Mouse (Mus musculus) lung, embryonic 16.5 days (tissue): ENCODE data around the gene Hist1h2bh. TPM values are rescaled to one million over a fixed set of nuclear protein-coding genes. Genes with fewer than 3 reads are reported as not detected.
"Not testable (repeated sequence)": the region's sequence is repeated elsewhere in the genome, so short reads cannot be mapped to it uniquely, and the experiment has no call there.

Experiments
- ATAC-seq: fragments of 200-750 bp; cut with Nextera tagmentation; 2 replicates; pipeline ENCODE4 v1.8.0; 2017; ENCODE audit warnings: low read depth, mild to moderate bottlenecking, moderate library complexity
- H3K27ac ChIP-seq: fragments of 300-500 bp; sonication (generic); 2 replicates; pipeline ENCODE4 v1.5.1; 2014; ENCODE audit warnings: mild to moderate bottlenecking, control low read depth, low read length
- H3K27me3 ChIP-seq: fragments of 300-500 bp; sonication (generic); 2 replicates; pipeline ENCODE4 v1.6.1; 2014; ENCODE audit warnings: low read depth, low read length, mixed read lengths; ENCODE audit not compliant: control insufficient read depth, insufficient read depth
- H3K36me3 ChIP-seq: fragments of 300-500 bp; sonication (generic); 2 replicates; pipeline ENCODE4 v1.6.1; 2014; ENCODE audit warnings: low read length; ENCODE audit not compliant: control insufficient read depth, insufficient read depth
- H3K4me1 ChIP-seq: fragments of 300-500 bp; sonication (generic); replicated peaks from 2 replicates; pipeline ENCODE4 v1.6.1; 2014; ENCODE audit warnings: low read length, mixed read lengths; ENCODE audit not compliant: control insufficient read depth, insufficient read depth
- H3K4me2 ChIP-seq: fragments of 300-500 bp; sonication (generic); 2 replicates; pipeline ENCODE4 v1.6.1; 2014; ENCODE audit warnings: low read depth, low read length, control low read depth
- H3K4me3 ChIP-seq: fragments of 300-500 bp; sonication (generic); 2 replicates; pipeline ENCODE4 v1.5.1; 2014; ENCODE audit warnings: mild to moderate bottlenecking, low read length, control low read depth
- H3K9ac ChIP-seq: fragments of 300-500 bp; sonication (generic); 2 replicates; pipeline ENCODE4 v1.6.1; 2014; ENCODE audit warnings: low read length, control low read depth
- H3K9me3 ChIP-seq: fragments of 300-500 bp; sonication (generic); 2 replicates; pipeline ENCODE4 v1.6.1; 2016; ENCODE audit warnings: low read length; ENCODE audit not compliant: control insufficient read depth
- WGBS: fragments of 180-500 bp; shearing (Covaris S2); extraction: QIAGEN DNeasy Blood & Tissue Kit; methylation state at CpG from one replicate; pipeline ENCODE4 v1.1.7; 2014; 5-methylcytosine and 5-hydroxymethylcytosine counted together
- polyA plus RNA-seq: library from polyadenylated mRNA; unstranded; fragments of >200 nt; fragmentation: Nextera tagmentation; extraction: Ambion mirVana; gene quantifications from 2 replicates; pipeline ENCODE4 v1.2.1, GENCODE M21; 2015

The Hist1h2bh gene
- polyA plus RNA-seq, 1 experiment from 2014 or later: 1.3 TPM

GRCm38 (mm10) chr13:23564482-23564881, 21.3 kb upstream of the Hist1h2bh start:
- no peaks in the 10 kb centered on the region for H3K27me3 ChIP-seq

GRCm38 (mm10) chr13:23562699-23563462, 19.7 kb upstream of the Hist1h2bh start:
- WGBS: 2% methylated on average over 18 of the region's 18 CpGs
- peak overlapping the region; percentile 63 for H3K9ac ChIP-seq
- H3K4me1 ChIP-seq: no peaks in the 10 kb centered on the region
- no peaks in the 10 kb centered on the region for H3K27me3 ChIP-seq
- H3K9me3 ChIP-seq: no peaks in the 10 kb centered on the region
- peak overlapping the region; percentile 99 for H3K27ac ChIP-seq
- H3K36me3 ChIP-seq: no peaks in the 10 kb centered on the region
- peak; percentile 69 for ATAC-seq
- peak overlapping the region; percentile 49 for H3K4me3 ChIP-seq
- H3K4me2 ChIP-seq: peak overlapping the region; percentile 61

More at GRCm38 (mm10) chr13:23564482-23564881, 21.3 kb upstream of the Hist1h2bh start:
- no peak overlapping the region for H3K4me2 ChIP-seq
- H3K27ac ChIP-seq: no peak overlapping the region
- H3K9me3 ChIP-seq: no peaks in the 10 kb centered on the region
- H3K4me1 ChIP-seq: no peaks in the 10 kb centered on the region
- ATAC-seq: no peak
- 65% methylated on average over 2 of the region's 2 CpGs for WGBS
- H3K4me3 ChIP-seq: no peak overlapping the region
- H3K36me3 ChIP-seq: no peaks in the 10 kb centered on the region
- H3K9ac ChIP-seq: no peak overlapping the region

DNA sequence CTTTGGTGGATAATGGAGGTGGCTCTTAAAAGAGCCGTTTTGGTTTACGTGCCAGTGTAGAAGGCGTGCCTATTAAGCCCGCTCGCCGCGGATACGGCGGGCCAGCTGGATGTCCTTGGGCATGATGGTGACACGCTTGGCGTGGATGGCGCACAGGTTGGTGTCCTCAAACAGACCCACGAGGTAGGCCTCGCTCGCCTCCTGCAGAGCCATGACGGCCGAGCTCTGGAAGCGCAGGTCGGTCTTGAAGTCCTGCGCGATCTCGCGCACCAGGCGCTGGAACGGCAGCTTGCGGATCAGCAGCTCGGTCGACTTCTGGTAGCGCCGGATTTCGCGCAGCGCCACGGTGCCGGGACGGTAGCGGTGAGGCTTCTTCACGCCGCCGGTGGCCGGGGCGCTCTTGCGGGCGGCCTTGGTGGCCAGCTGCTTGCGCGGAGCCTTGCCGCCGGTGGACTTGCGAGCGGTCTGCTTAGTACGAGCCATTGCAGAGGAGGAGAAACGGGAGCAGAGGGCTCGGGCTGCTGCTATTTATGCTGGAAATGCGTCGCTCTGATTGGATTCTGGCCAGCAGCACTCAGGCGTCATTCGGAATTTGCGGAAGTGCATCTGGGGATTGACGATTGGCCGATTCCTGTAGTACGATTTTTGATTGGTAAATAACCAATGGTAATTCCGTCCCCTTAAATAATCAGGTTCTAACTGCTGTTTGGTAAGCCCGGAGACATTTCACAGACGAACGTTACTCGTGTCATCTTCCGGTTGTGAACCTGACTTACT, 18.9 kb upstream of the Hist1h2bh start, which contains the start of gene Hist1h3e:
Gene Hist1h3e (minus strand): TSS at position 487 of the 777 bp plus-strand sequence.
- ATAC-seq: peak; percentile 92
- H3K27me3 ChIP-seq, H3K36me3 ChIP-seq, H3K9me3 ChIP-seq, H3K4me1 ChIP-seq: not testable (repeated sequence)
- H3K4me2 ChIP-seq: peak within 1 kb of the TSS; percentile 61
- peak within 1 kb of the TSS; percentile 99 for H3K27ac ChIP-seq
- H3K9ac ChIP-seq: peak within 1 kb of the TSS; percentile 63
- under 1% methylated on average over 45 of the region's 67 CpGs for WGBS
- H3K4me3 ChIP-seq: peak within 1 kb of the TSS; percentile 49

- peak overlapping the region; percentile 49 for H3K4me3 ChIP-seq
- H3K9me3 ChIP-seq, ATAC-seq, H3K4me1 ChIP-seq, H3K36me3 ChIP-seq, H3K27me3 ChIP-seq: not testable (repeated sequence)
- WGBS: 0% methylated on average over 2 of the region's 5 CpGs
- H3K9ac ChIP-seq: peak overlapping the region; percentile 63
- H3K4me2 ChIP-seq: peak overlapping the region; percentile 61
- H3K27ac ChIP-seq: peak overlapping the region; percentile 99; the same call in 1 of the 2 replicates
Measured at GRCm38 (mm10) chr13:23561531-23561882, 18.3 kb upstream of the Hist1h2bh start.

GRCm38 (mm10) chr13:23560699-23561098, 17.5 kb upstream of the Hist1h2bh start:
- not testable (repeated sequence) for H3K4me1 ChIP-seq, H3K36me3 ChIP-seq, H3K4me3 ChIP-seq, H3K27me3 ChIP-seq, ATAC-seq, H3K9me3 ChIP-seq
- peak overlapping the region; percentile 29 for H3K4me2 ChIP-seq
- H3K27ac ChIP-seq: peak overlapping the region; percentile 52; the same call in 1 of the 2 replicates
- peak overlapping the region; percentile 39; the same call in 1 of the 2 replicates for H3K9ac ChIP-seq
- 17% methylated on average over 2 of the region's 2 CpGs for WGBS

GRCm38 (mm10) chr13:23556906-23557305, 13.7 kb upstream of the Hist1h2bh start:
- no peak for ATAC-seq
- Histone ChIP-seq H3K9me3 (no peaks in the 10 kb centered on the region), H3K36me3 (no peaks in the 10 kb centered on the region), H3K4me1 (peaks cover 10% of the 10 kb centered on the region), H3K27ac (peak overlapping the region; percentile 75), H3K4me2 (peak overlapping the region; percentile 82), H3K9ac (peak overlapping the region; percentile 45; the same call in 1 of the 2 replicates), H3K4me3 (peak overlapping the region; percentile 22; the same call in 1 of the 2 replicates), H3K27me3 (no peaks in the 10 kb centered on the region)
- WGBS: 57% methylated on average over 3 of the region's 3 CpGs

DNA sequence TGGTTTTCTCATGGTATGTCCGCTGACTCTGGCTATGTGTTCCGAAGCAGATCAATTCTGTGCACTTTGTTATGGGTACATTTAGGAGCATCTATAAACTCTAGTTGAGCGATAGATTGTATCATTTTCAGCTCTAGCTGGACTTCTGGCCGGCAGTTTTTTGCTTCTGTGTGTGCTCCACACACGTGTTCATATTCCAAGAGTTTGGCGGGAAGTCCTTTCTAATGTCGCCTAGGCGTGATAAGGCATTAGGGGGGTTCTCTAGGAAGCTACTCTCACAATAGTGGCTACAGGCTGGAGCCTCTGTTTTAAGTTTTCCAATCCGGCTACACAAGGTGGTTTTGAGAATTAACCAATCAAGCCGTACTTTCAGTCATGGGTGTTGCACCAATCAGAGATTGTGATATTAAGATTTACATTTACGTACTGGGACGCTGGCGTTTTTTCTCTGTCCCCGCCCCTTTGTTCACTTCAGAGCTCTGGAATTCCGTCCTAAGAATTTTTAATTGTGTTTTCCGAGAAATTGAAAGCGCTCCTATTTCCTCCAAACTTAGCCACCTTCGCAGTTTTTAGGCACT, 12.7 kb upstream of the Hist1h2bh start:
- peak; percentile 78 for ATAC-seq
- Histone ChIP-seq H3K4me3 (peak overlapping the region; percentile 69), H3K4me1 (peaks cover 10% of the 10 kb centered on the region), H3K27ac (peak overlapping the region; percentile 98), H3K9ac (peak overlapping the region; percentile 87), H3K27me3 (no peaks in the 10 kb centered on the region), H3K4me2 (peak overlapping the region; percentile 82), H3K9me3 (no peaks in the 10 kb centered on the region), H3K36me3 (no peaks in the 10 kb centered on the region)
- 0% methylated on average over 18 of the region's 18 CpGs for WGBS

GRCm38 (mm10) chr13:23554925-23555838, 12.0 kb upstream of the Hist1h2bh start:
- WGBS: under 1% methylated on average over 48 of the region's 54 CpGs
- H3K36me3 ChIP-seq: no peaks in the 10 kb centered on the region
- ATAC-seq: peak; percentile 89

More at GRCm38 (mm10) chr13:23554925-23555838, 12.0 kb upstream of the Hist1h2bh start:
- peak overlapping the region; percentile 69 for H3K4me3 ChIP-seq
- peaks cover 15% of the 10 kb centered on the region for H3K4me1 ChIP-seq
- H3K4me2 ChIP-seq: peak overlapping the region; percentile 82
- H3K9ac ChIP-seq: peak overlapping the region; percentile 87
- no peaks in the 10 kb centered on the region for H3K27me3 ChIP-seq
- no peaks in the 10 kb centered on the region for H3K9me3 ChIP-seq
- H3K27ac ChIP-seq: peak overlapping the region; percentile 98
